Mouse (Mus musculus): ENCODE results near the gene Cep104.

GRCm38 (mm10) chr4:154005488-154005887 lies 30.5 kb downstream of the Cep104 start:
- TF ChIP-seq CTCF (IDR thresholded peaks at IDR 0.05; ENCODE audit: control insufficient read depth, insufficient read depth, insufficient read length) (no peak), FOSL1 (IDR thresholded peaks at IDR 0.05; ENCODE audit: insufficient read depth, low read length, poor library complexity, severe bottlenecking) (no peak), MYOG (IDR thresholded peaks at IDR 0.05; ENCODE audit: control insufficient read depth, extremely low read depth, insufficient read length) (no peak), MAX (IDR thresholded peaks at IDR 0.05) (no peak), CEBPB (IDR thresholded peaks at IDR 0.05; ENCODE audit: low read depth) (no peak), USF1 (IDR thresholded peaks at IDR 0.05; ENCODE audit: low read depth) (no peak), MYOD1 (IDR thresholded peaks at IDR 0.05; ENCODE audit: control insufficient read depth, insufficient read length, low read depth) (no peak)
